Mouse (Mus musculus): ENCODE measurements around the gene 1700012A03Rik. TPM values are rescaled to one million over a fixed set of nuclear protein-coding genes. Genes with fewer than 3 reads are reported as not detected.

1700012A03Rik gene
- polyA plus RNA-seq (2012; rRNA removed): not detected in 2 replicates

DNA sequence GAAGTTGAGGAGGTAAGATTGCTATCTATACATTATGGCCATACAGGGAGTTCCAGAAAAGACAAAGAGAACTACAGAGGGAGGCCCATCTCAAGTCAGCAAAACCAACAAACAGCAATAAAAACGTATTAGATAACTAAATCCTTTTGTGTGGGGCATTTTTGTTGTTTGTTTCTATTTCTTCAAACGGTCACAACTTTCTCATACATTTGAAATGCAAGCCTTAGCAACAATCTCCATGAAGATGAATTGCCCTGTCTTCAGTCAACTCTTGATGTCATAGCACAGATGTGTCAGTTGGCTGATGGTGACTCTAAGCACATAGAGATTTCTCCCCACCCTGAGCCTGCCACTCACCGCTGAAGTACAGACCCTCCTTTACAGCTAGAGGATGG, at the start of gene 1700012A03Rik:
TSS of gene 1700012A03Rik (plus strand) at position 296 of the 395 bp plus-strand sequence.
- no peak for TF ChIP-seq POLR2A (IDR thresholded peaks at IDR 0.05; ENCODE audit: borderline replicate concordance, insufficient read depth, low read length)
- Histone ChIP-seq H3K27ac (ENCODE audit: insufficient read depth, low read length) (no peak within 1 kb of the TSS), H3K4me1 (ENCODE audit: control insufficient read depth, insufficient read depth, low read length) (no peaks in the 10 kb centered on the region), H3K27me3 (ENCODE audit: control insufficient read depth, insufficient read depth, low read length) (no peaks in the 10 kb centered on the region), H3K4me3 (replicated peaks; ENCODE audit: insufficient read depth, low read depth, low read length) (no peak within 1 kb of the TSS)
- 93% methylated on average over 3 of the region's 3 CpGs for WGBS
- DNase-seq: no peak

DNA sequence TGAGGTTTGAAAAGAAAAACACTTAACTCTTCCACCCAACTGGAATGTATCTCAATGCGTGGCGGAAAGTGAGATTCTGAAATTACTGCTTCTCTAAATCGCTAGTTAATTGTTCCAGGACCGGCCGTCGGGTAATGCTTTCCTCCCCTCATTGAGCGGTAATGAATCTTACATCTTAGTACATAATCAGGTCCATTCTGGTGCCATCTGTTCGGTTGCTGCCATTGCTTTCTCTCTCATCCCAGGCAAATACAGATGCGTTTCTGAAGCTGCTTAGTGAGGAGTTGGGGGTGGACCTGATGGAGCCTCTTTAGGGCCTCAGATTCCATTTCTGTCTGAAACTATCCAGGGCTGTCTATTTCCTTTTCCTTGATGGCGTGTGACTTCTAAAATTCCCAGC, 45.8 kb upstream of the 1700012A03Rik start:
- H3K4me3 ChIP-seq (replicated peaks; ENCODE audit: insufficient read depth, low read depth, low read length): no peak overlapping the region
- TF ChIP-seq POLR2A (IDR thresholded peaks at IDR 0.05; ENCODE audit: borderline replicate concordance, insufficient read depth, low read length) (no peak), CTCF (IDR thresholded peaks at IDR 0.05; ENCODE audit: borderline replicate concordance, insufficient read depth, low read depth, low read length) (no peak)
- no peak overlapping the region for H3K27ac ChIP-seq (ENCODE audit: insufficient read depth, low read length)
- 92% methylated on average over 10 of the region's 10 CpGs for WGBS
- no peak for DNase-seq
- H3K27me3 ChIP-seq (ENCODE audit: control insufficient read depth, insufficient read depth, low read length): no peaks in the 10 kb centered on the region
- H3K4me1 ChIP-seq (ENCODE audit: control insufficient read depth, insufficient read depth, low read length): no peaks in the 10 kb centered on the region

DNA sequence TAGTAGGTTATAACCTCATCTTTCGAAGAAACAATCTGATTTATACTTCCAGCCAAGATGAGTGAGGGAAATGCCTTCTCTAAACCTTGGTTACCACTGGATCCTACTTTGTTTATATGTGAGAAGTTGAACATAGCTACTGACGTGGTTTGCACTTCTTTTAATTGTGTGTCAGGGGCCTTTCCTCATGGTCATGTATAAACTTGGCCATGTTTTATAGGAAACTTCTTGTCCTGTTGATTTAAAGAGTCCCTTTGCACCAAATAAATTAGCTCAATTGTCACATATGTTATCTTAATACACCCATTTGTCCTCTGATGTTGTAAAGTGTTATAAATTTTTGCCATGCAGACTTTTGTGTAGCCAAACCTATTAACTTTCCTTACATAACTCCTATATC, 44.1 kb upstream of the 1700012A03Rik start:
- no peaks in the 10 kb centered on the region for H3K27me3 ChIP-seq (ENCODE audit: control insufficient read depth, insufficient read depth, low read length)
- TF ChIP-seq POLR2A (IDR thresholded peaks at IDR 0.05; ENCODE audit: borderline replicate concordance, insufficient read depth, low read length) (no peak), CTCF (IDR thresholded peaks at IDR 0.05; ENCODE audit: borderline replicate concordance, insufficient read depth, low read depth, low read length) (no peak)
- no peaks in the 10 kb centered on the region for H3K4me1 ChIP-seq (ENCODE audit: control insufficient read depth, insufficient read depth, low read length)
- H3K4me3 ChIP-seq (replicated peaks; ENCODE audit: insufficient read depth, low read depth, low read length): no peak overlapping the region
- DNase-seq: no peak
- H3K27ac ChIP-seq (ENCODE audit: insufficient read depth, low read length): no peak overlapping the region
- WGBS: 91% methylated on average over 2 of the region's 2 CpGs

DNA sequence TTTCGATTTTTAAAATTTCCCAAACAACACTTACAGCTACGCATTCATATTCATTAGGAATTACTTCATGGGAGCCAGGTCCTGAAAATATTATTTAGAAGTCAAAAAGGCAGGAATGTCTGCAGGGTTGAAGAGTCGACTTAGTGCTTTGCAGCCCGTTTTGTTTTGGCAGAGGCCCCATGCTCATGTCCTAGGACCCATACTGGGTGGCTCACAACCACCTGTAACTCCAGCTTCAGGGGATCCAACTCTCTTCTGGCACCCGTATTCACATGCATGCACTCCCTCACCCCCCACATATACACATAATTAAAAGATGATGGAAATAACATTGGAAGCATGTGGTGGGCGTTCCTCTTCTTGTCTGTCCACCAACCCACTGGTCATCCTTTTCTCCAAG, 43.7 kb upstream of the 1700012A03Rik start:
- WGBS: 75% methylated on average over 6 of the region's 6 CpGs
- Histone ChIP-seq H3K27ac (ENCODE audit: insufficient read depth, low read length) (no peak overlapping the region), H3K4me1 (ENCODE audit: control insufficient read depth, insufficient read depth, low read length) (no peaks in the 10 kb centered on the region), H3K27me3 (ENCODE audit: control insufficient read depth, insufficient read depth, low read length) (no peaks in the 10 kb centered on the region), H3K4me3 (replicated peaks; ENCODE audit: insufficient read depth, low read depth, low read length) (no peak overlapping the region)
- DNase-seq: no peak
- TF ChIP-seq CTCF (IDR thresholded peaks at IDR 0.05; ENCODE audit: borderline replicate concordance, insufficient read depth, low read depth, low read length): no peak
- no peak for TF ChIP-seq POLR2A (IDR thresholded peaks at IDR 0.05; ENCODE audit: borderline replicate concordance, insufficient read depth, low read length)

DNA sequence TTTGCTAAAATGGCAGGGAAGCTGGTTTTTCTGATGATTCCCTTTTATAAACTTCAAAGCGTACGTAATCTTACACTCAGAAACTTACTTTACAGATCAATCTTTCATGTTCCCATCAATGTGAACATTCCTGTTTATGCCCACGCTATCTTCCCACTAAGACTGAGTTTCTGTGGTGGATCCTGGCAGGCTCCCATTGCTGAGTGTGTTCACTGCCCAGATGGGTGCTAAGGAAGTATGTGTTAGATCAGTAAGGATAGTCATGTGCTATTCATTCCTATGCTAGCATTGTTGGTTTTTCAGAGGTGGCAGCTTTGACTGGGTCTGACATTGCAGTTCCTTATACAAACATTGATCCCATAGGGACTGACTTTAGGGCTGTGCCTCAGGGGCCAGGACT, 42.7 kb upstream of the 1700012A03Rik start:
- no peaks in the 10 kb centered on the region for H3K4me1 ChIP-seq (ENCODE audit: control insufficient read depth, insufficient read depth, low read length)
- WGBS: 96% methylated on average over 3 of the region's 3 CpGs
- TF ChIP-seq POLR2A (IDR thresholded peaks at IDR 0.05; ENCODE audit: borderline replicate concordance, insufficient read depth, low read length) (no peak), CTCF (IDR thresholded peaks at IDR 0.05; ENCODE audit: borderline replicate concordance, insufficient read depth, low read depth, low read length) (no peak)
- no peaks in the 10 kb centered on the region for H3K27me3 ChIP-seq (ENCODE audit: control insufficient read depth, insufficient read depth, low read length)
- H3K4me3 ChIP-seq (replicated peaks; ENCODE audit: insufficient read depth, low read depth, low read length): no peak overlapping the region
- H3K27ac ChIP-seq (ENCODE audit: insufficient read depth, low read length): no peak overlapping the region
- no peak for DNase-seq

DNA sequence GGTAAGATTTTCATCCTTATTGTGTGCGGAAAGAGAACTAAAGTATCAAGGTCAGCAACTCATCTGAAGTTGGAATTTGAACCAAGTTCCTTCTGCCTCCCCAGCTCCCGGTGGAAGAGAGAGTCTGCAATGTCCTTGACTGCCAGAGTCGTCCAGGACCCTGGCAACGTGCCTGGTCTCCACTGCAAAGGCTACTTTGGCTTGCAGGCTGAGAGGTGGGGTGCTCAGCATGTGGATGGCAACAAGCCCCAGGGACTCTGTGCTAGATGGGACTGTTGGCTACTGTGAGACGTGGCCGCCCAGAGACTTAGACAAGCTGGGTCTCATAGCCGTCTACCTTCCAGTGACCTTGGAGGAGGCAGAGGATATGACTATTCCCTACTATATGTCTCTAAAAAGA, 33.2 kb upstream of the 1700012A03Rik start:
- H3K4me1 ChIP-seq (ENCODE audit: control insufficient read depth, insufficient read depth, low read length): peaks cover 16% of the 10 kb centered on the region
- DNase-seq: peak; percentile 47 to 62
- WGBS: 32% methylated on average over 7 of the region's 7 CpGs
- TF ChIP-seq CTCF (IDR thresholded peaks at IDR 0.05; ENCODE audit: borderline replicate concordance, insufficient read depth, low read depth, low read length): no peak
- TF ChIP-seq POLR2A (IDR thresholded peaks at IDR 0.05; ENCODE audit: borderline replicate concordance, insufficient read depth, low read length): no peak
- H3K27me3 ChIP-seq (ENCODE audit: control insufficient read depth, insufficient read depth, low read length): no peaks in the 10 kb centered on the region
- no peak overlapping the region for H3K27ac ChIP-seq (ENCODE audit: insufficient read depth, low read length)
- no peak overlapping the region for H3K4me3 ChIP-seq (replicated peaks; ENCODE audit: insufficient read depth, low read depth, low read length)

DNA sequence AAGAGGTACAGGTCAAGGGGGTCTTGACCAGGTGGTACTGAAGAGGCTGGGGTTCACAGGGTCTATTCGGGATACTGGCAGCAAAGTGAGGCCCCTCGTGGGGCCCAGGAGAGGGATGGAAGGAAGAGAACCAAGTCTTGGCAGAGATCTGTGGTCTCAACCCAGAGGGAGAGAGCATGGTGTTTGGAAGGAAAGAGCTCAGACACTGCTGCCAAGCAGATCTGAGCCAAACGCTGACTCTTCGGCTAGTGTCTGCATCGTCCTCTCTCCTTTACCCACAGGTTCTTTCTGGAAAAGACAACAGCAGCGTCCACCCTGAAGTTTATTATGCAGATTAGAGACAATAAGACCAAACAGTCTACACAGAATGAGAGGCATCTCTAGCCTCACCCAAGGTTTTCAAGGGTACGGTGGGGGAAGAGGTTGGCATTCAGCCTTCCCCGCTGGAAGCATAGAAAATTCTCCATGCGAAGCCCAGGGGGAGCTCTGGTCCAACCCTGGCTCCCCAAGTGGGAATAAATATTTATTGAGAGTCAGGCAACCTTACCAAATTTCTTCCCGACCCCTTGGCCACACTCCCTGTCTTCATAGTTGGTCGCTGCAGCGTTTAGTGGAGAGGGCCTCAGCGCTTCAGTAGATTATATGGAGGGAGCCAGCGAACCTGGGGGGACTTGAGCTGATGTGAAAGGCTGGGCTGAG, 32.5 kb upstream of the 1700012A03Rik start:
- TF ChIP-seq POLR2A (IDR thresholded peaks at IDR 0.05; ENCODE audit: borderline replicate concordance, insufficient read depth, low read length) (no peak), CTCF (IDR thresholded peaks at IDR 0.05; ENCODE audit: borderline replicate concordance, insufficient read depth, low read depth, low read length) (peak; percentile 23; the same call in 1 of the 2 replicates)
- H3K27ac ChIP-seq (ENCODE audit: insufficient read depth, low read length): no peak overlapping the region
- 11% methylated on average over 14 of the region's 14 CpGs for WGBS

DNA sequence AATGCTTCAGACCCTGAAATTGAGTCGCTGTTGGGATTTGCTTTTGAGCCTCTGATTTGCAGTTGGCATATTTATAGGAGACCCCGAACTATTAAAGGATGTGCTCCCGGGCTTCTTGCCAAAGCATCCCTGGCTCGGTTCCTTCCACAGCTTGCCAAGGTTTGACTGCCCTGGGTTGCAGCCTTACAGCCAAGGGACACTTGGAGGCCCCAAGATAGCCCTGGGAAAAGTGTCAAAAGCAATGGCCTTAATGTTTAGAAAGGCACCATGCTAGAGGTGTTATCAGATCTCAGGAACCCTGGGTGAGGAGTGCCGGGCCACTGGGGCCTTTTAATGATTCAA, 32.0 kb upstream of the 1700012A03Rik start:
- TF ChIP-seq POLR2A (IDR thresholded peaks at IDR 0.05; ENCODE audit: borderline replicate concordance, insufficient read depth, low read length) (no peak), CTCF (IDR thresholded peaks at IDR 0.05; ENCODE audit: borderline replicate concordance, insufficient read depth, low read depth, low read length) (no peak)

More for the DNA sequence above, 32.5 kb upstream of the 1700012A03Rik start:
- peak; percentile 56 to 71 for DNase-seq
- Histone ChIP-seq H3K27me3 (ENCODE audit: control insufficient read depth, insufficient read depth, low read length) (no peaks in the 10 kb centered on the region), H3K4me1 (ENCODE audit: control insufficient read depth, insufficient read depth, low read length) (peaks cover 16% of the 10 kb centered on the region), H3K4me3 (replicated peaks; ENCODE audit: insufficient read depth, low read depth, low read length) (no peak overlapping the region)

More for the DNA sequence above, 32.0 kb upstream of the 1700012A03Rik start:
- no peaks in the 10 kb centered on the region; the same call in 1 of the 2 replicates for H3K27me3 ChIP-seq (ENCODE audit: control insufficient read depth, insufficient read depth, low read length)
- DNase-seq: peak; percentile 84 to 85
- H3K4me3 ChIP-seq (replicated peaks; ENCODE audit: insufficient read depth, low read depth, low read length): no peak overlapping the region
- WGBS: 4% methylated on average over 5 of the region's 5 CpGs
- H3K4me1 ChIP-seq (ENCODE audit: control insufficient read depth, insufficient read depth, low read length): peaks cover 16% of the 10 kb centered on the region
- H3K27ac ChIP-seq (ENCODE audit: insufficient read depth, low read length): no peak overlapping the region
